Mouse (Mus musculus): ENCODE data around the gene Pi16. TPM values are rescaled to one million over a fixed set of nuclear protein-coding genes. Genes with fewer than 3 reads are reported as not detected.
A peak's percentile ranks its signal among the peaks of the same experiment; 100 is the strongest.

The Pi16 gene
- polyA plus RNA-seq, 1 experiment = 0.75 TPM

DNA sequence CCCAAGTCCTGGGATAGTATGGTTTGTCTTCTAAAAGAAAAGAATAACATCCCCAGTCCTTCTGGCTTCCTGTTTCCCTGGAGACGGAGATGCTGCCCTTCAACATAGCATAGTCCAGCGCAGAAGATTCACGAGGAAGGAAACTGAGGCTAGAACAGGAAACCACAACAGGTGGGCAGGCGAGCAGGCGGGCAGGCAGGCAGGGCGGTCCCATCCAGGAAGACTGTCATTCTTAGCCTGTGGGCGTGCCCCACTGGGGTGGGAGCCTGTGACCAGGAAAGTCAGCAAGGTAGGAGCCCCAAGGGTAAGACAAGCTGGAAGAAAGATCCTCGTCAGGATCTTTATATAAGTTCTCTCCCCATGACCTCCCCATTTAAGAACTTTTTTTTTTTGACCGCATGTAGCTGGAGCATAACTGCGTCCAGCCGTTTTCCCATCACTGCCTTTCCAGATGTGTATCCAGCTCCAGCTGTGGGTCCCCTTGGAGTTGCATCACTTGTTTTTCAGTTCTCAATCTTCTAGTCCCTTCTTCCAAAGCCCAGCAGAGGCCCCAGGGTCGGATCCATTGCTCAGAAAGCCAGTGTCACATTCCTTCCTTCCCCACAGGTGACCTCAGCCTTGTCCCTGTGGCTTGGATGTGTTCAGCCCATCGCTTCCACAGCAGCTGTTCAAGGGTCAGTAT, 13.0 kb upstream of the Pi16 start:
- H3K27me3 ChIP-seq (ENCODE audit: control insufficient read depth, insufficient read depth, low read length) = no peaks in the 10 kb centered on the region
- DNase-seq = no peak
- no peak overlapping the region for H3K4me3 ChIP-seq (replicated peaks; ENCODE audit: insufficient read depth, low read depth, low read length)
- peaks cover 11% of the 10 kb centered on the region for H3K4me1 ChIP-seq (ENCODE audit: control insufficient read depth, insufficient read depth, low read length)
- TF ChIP-seq CTCF (IDR thresholded peaks at IDR 0.05; ENCODE audit: borderline replicate concordance, insufficient read depth, low read depth, low read length) (no peak), POLR2A (IDR thresholded peaks at IDR 0.05; ENCODE audit: borderline replicate concordance, insufficient read depth, low read length) (no peak)
- WGBS = 75% methylated on average over 13 of the region's 13 CpGs
- H3K27ac ChIP-seq (ENCODE audit: insufficient read depth, low read length) = no peak overlapping the region

DNA sequence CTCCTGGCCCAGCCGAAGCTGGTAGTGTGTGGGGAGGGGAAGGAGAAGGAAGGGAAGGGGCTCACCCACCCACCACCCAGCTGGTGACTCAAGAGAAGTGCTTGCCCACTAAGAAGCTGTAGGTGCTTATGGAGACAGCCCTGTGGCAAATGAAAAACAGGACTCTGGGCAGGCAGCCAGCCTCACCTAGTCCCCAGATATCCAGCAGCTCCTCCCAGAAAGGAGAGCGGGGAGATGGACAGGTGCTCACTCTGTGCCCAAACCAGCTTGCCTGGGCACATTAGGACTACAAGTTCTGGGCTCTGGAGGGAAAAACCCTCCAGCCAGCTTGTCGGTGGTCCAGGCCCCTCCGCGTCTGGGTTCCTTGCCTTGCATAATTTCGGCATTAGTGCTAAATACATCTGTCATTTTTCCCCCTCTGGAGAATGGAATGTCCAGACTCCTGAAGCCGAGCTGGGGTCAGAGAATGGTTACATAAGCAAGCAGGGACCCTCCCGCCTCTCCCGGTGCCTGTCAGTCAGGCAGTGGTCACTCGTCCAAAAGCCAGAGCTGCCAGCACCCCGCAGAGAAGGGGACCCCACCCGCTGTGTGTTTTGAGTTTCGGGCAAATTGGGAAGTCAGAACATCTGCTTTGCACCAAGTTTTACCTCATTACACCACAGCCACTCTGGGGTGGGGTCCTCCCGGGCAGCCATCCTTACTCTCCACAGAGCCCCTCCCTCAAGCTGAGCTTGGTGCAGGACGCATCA, 12.2 kb upstream of the Pi16 start:
- Histone ChIP-seq H3K4me3 (replicated peaks; ENCODE audit: insufficient read depth, low read depth, low read length) (no peak overlapping the region), H3K27ac (ENCODE audit: insufficient read depth, low read length) (no peak overlapping the region), H3K27me3 (ENCODE audit: control insufficient read depth, insufficient read depth, low read length) (no peaks in the 10 kb centered on the region), H3K4me1 (ENCODE audit: control insufficient read depth, insufficient read depth, low read length) (peaks cover 11% of the 10 kb centered on the region)
- WGBS = 8% methylated on average over 15 of the region's 15 CpGs
- TF ChIP-seq CTCF (IDR thresholded peaks at IDR 0.05; ENCODE audit: borderline replicate concordance, insufficient read depth, low read depth, low read length) (no peak), POLR2A (IDR thresholded peaks at IDR 0.05; ENCODE audit: borderline replicate concordance, insufficient read depth, low read length) (no peak)
- peak; percentile 55 to 58 for DNase-seq

DNA sequence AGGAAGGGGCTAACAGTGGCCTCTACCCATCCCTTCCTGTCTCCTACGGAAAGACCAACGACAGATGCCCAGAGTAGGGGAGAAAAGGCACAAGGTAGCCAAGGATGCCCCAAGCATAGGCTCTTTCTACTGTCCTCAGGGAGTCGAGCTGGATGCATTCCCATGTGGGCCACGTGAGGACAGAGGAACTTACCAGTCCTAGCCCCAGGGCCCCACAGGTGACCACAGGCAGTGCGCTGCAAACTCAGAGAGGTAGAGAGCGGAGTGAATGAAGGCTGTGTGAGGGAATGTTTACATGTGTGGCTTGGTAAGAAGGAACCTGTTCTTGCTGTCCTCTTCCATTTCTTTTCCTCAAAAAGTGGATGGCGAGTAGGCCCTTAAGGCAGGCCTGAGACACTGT, 11.6 kb upstream of the Pi16 start:
- no peaks in the 10 kb centered on the region for H3K27me3 ChIP-seq (ENCODE audit: control insufficient read depth, insufficient read depth, low read length)
- H3K4me1 ChIP-seq (ENCODE audit: control insufficient read depth, insufficient read depth, low read length) = peaks cover 11% of the 10 kb centered on the region
- no peak overlapping the region for H3K4me3 ChIP-seq (replicated peaks; ENCODE audit: insufficient read depth, low read depth, low read length)
- H3K27ac ChIP-seq (ENCODE audit: insufficient read depth, low read length) = no peak overlapping the region
- TF ChIP-seq POLR2A (IDR thresholded peaks at IDR 0.05; ENCODE audit: borderline replicate concordance, insufficient read depth, low read length) = no peak
- no peak for TF ChIP-seq CTCF (IDR thresholded peaks at IDR 0.05; ENCODE audit: borderline replicate concordance, insufficient read depth, low read depth, low read length)
- no peak for DNase-seq
- WGBS = 54% methylated on average over 7 of the region's 7 CpGs

DNA sequence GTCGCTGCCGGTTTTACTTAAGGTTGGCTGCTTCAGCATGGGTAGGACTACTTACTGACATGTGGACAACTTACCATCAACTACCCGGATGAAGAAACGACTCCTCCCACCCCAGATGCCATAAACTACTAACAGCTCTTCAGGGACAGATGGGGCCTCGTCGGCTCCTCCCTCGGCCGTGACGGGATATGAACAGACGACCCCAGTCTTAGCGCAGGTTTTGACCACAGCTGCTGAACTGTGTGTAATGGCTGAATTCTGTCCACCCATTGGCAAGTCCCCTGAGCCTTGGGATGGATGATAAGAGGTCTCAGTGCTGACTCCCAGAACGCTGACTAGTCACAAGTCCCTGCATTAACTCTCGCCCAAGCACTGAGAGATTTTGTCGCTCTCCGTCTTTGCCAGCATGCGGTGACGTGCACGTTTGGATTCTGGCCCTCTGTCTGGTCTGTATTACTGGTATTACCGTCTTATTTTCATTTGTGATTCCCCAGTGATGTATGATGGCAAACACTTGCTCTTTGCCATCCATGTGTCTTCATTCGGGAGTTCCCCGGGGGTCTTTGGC, 7.3 kb upstream of the Pi16 start:
- peaks cover 7% of the 10 kb centered on the region for H3K4me1 ChIP-seq (ENCODE audit: control insufficient read depth, insufficient read depth, low read length)
- no peaks in the 10 kb centered on the region for H3K27me3 ChIP-seq (ENCODE audit: control insufficient read depth, insufficient read depth, low read length)
- TF ChIP-seq CTCF (IDR thresholded peaks at IDR 0.05; ENCODE audit: borderline replicate concordance, insufficient read depth, low read depth, low read length) (no peak), POLR2A (IDR thresholded peaks at IDR 0.05; ENCODE audit: borderline replicate concordance, insufficient read depth, low read length) (no peak)
- H3K27ac ChIP-seq (ENCODE audit: insufficient read depth, low read length) = no peak overlapping the region
- 47% methylated on average over 21 of the region's 21 CpGs for WGBS
- H3K4me3 ChIP-seq (replicated peaks; ENCODE audit: insufficient read depth, low read depth, low read length) = no peak overlapping the region
- DNase-seq = no peak

DNA sequence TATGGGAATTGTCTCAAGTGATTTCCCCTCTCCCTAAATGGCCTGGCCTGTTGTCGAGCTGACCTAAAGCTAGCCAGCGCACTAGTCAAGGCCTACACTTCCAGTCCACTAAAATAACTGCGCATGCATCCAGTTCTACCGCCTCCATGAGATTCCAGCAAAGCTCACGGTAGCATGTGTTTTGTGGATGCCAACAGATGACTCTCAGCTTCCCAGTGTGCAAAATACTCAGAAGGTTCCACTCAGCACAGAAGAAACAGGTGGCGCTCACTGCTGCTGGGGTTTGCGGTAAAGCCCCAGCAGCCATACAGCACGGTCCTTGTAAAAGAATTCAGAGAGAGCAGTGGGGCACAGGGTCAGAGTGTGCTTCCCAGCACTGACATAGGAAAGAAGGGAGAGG, 5.9 kb upstream of the Pi16 start:
- no peak overlapping the region for H3K27ac ChIP-seq (ENCODE audit: insufficient read depth, low read length)
- 85% methylated on average over 8 of the region's 8 CpGs for WGBS
- DNase-seq = no peak
- no peaks in the 10 kb centered on the region for H3K4me1 ChIP-seq (ENCODE audit: control insufficient read depth, insufficient read depth, low read length)
- no peak for TF ChIP-seq CTCF (IDR thresholded peaks at IDR 0.05; ENCODE audit: borderline replicate concordance, insufficient read depth, low read depth, low read length)
- no peak for TF ChIP-seq POLR2A (IDR thresholded peaks at IDR 0.05; ENCODE audit: borderline replicate concordance, insufficient read depth, low read length)
- H3K27me3 ChIP-seq (ENCODE audit: control insufficient read depth, insufficient read depth, low read length) = no peaks in the 10 kb centered on the region
- H3K4me3 ChIP-seq (replicated peaks; ENCODE audit: insufficient read depth, low read depth, low read length) = no peak overlapping the region

DNA sequence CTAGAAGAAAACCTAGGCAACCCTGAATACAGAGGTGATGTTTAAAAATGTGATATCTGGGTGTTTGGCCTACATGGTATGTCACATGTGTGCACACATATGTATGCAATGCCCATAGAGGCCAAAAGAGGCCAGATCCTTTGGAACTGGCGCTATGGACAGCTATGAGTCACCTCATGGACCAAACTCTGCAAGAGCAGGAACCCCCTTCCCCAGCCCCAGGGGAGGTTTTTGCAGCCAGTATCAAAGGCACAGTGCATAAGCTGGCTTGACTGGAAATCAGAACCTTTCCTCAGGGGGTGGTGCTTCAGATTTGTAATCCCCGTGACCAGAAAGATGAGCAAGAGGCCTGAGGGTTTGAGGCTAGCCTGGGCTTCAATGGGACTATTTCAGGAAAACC, 5.4 kb upstream of the Pi16 start:
- no peak for TF ChIP-seq CTCF (IDR thresholded peaks at IDR 0.05; ENCODE audit: borderline replicate concordance, insufficient read depth, low read depth, low read length)
- TF ChIP-seq POLR2A (IDR thresholded peaks at IDR 0.05; ENCODE audit: borderline replicate concordance, insufficient read depth, low read length) = no peak
- no peak for DNase-seq
- WGBS = 99% methylated on average over 2 of the region's 2 CpGs
- H3K27ac ChIP-seq (ENCODE audit: insufficient read depth, low read length) = no peak overlapping the region
- H3K27me3 ChIP-seq (ENCODE audit: control insufficient read depth, insufficient read depth, low read length) = no peaks in the 10 kb centered on the region
- H3K4me1 ChIP-seq (ENCODE audit: control insufficient read depth, insufficient read depth, low read length) = no peaks in the 10 kb centered on the region
- no peak overlapping the region for H3K4me3 ChIP-seq (replicated peaks; ENCODE audit: insufficient read depth, low read depth, low read length)

DNA sequence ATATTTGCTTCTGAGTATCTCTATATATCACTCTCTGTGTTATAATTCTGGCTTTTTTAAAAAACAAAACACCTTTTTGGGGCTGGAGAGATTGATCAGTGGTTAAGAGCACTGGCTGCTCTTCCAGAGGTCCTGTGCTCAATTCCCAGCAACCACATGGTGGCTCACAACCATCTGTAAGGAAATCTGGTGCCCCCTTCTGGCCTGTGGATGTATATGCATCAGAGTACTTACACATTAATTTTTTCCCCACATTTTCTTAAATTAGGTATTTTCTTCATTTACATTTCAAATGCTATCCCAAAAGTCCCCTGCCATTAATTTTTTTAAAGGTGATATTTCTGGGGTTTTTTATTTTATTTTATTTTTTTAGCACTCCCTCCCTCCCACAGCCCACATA, 4.2 kb upstream of the Pi16 start:
- Histone ChIP-seq H3K27me3 (ENCODE audit: control insufficient read depth, insufficient read depth, low read length) (no peaks in the 10 kb centered on the region), H3K27ac (ENCODE audit: insufficient read depth, low read length) (no peak overlapping the region)

More for the DNA sequence above, 4.2 kb upstream of the Pi16 start:
- no peak for DNase-seq
- no peaks in the 10 kb centered on the region for H3K4me1 ChIP-seq (ENCODE audit: control insufficient read depth, insufficient read depth, low read length)
- TF ChIP-seq CTCF (IDR thresholded peaks at IDR 0.05; ENCODE audit: borderline replicate concordance, insufficient read depth, low read depth, low read length) = no peak
- no peak for TF ChIP-seq POLR2A (IDR thresholded peaks at IDR 0.05; ENCODE audit: borderline replicate concordance, insufficient read depth, low read length)
- no peak overlapping the region for H3K4me3 ChIP-seq (replicated peaks; ENCODE audit: insufficient read depth, low read depth, low read length)

All from cerebellum, adult 2 months (tissue).